Mouse (Mus musculus): ENCODE data around the gene Lgals3bp. TPM values are rescaled to one million over a fixed set of nuclear protein-coding genes. Genes with fewer than 3 reads are reported as not detected.

The Lgals3bp gene
- total RNA-seq (2023) = 10.4 to 13.8 TPM (median 11.9 TPM) in 4 replicates

GRCm38 (mm10) chr11:118401760-118402280 lies at the start of gene Lgals3bp:
Lgals3bp (minus strand) TSS chr11:118402092.

DNA sequence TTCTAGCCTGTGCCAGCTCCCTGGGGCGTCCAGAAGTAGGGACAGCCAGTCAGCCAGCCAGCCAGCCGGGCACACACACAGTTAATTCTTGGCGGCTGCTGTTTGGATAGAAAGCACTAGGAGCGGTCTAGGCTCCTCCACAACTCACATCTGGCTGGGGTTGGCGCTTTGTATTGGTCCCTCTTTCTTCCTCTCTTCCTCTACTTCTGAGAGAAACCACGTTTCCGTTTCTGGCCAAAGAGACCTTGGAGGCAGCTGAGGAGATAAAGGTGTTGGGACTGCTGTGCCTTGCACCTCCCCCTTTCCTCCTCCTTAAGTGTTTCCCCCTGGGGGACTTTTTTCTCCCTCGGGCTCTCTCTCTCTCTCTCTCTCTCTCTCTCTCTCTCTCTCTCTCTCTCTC lies 26.1 kb upstream of the Lgals3bp start, which contains the start of gene C1qtnf1:
TSS of gene C1qtnf1 (plus strand) at position 218 of the 400 bp plus-strand sequence.

DNA sequence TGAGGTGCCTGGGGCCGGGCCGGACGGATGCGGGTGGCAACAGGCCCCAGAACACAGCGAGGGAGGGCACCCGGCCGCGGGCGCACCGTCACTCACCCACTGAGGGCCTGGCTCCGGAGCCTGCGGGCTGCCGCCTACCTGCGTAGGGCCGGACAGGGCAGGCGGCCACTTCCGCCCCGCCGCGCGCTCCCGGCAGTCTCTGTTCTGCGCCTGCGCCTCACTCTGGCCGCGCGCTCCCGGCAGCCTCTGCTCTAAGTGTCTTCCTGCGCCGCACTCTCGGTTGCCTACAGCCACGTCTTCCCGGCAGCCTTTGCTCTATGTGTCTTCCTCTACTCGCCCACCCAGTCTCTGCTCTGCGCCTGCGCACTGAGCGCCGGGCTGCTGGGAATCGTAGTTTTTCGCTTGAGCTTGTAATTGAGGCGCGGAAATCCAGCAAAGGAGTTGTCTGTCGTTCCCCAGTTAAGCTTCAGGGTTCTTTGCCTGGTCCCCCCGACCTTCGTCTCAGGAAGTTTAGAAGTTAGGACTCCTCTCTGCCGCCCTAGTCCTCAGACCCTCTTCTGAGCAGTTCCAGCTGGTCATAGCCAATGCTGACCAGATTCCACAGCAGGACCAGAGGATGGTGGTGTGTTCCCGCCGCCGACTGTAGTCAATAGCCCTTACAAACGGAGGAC lies 17.1 kb upstream of the Lgals3bp start, which contains the start of gene Cant1:
TSS of gene Cant1 (minus strand) at position 253 of the 671 bp plus-strand sequence.

DNA sequence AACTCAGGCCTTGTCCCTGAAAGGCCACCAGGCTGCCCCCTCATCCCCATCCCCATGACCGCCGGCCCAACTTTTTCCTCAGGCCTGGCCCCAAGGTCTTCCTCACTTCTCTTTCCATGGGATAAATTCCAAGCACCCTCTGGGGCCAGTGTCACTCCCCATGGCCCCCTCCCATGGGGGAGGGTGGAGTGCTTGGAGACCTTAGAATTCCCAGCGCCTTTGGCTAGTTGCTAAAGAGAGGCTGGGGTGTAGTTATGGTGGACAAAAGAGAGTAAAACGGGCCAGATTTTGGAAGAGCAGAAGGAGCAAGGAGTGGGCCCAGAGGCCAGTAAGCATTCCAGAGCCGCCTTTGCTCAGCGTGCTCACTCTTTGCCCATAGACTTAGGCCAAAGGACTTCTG lies 46.3 kb downstream of the Lgals3bp start, which contains the start of gene Timp2:
TSS of gene Timp2 (minus strand) at position 101 of the 400 bp plus-strand sequence.

Other genes starting within 250 kb of the Lgals3bp start
- gene Cyth1, start 153.5 kb downstream of the Lgals3bp start, total RNA-seq (2023) = 229 to 246 TPM (median 236 TPM) in 4 replicates
- 53.8 to 59.3 TPM (median 57.4 TPM) in 4 replicates for gene Usp36, start 111.8 kb downstream of the Lgals3bp start, total RNA-seq (2023)
- not detected in 4 replicates for gene Cep295nl, start 59.6 kb downstream of the Lgals3bp start, total RNA-seq (2023)
- gene Timp2, start 46.4 kb downstream of the Lgals3bp start, total RNA-seq (2023) = 2.3 to 4.6 TPM (median 4.0 TPM) in 4 replicates
- 40.6 to 44.5 TPM (median 43.5 TPM) in 4 replicates for gene Cant1, start 17.0 kb upstream of the Lgals3bp start, total RNA-seq (2023)
- 0.23 TPM in 1 of 4 replicates, not detected in the others for gene C1qtnf1, start 26.1 kb upstream of the Lgals3bp start, total RNA-seq (2023)
- gene Engase, start 74.7 kb upstream of the Lgals3bp start, total RNA-seq (2023) = 5.0 to 6.2 TPM (median 6.0 TPM) in 4 replicates